ENCODE assay signal across 20 mouse cellular contexts in genomic region chr6:91183041-91183440, GRCm38 (mm10). TPM values are rescaled to one million over a fixed set of nuclear protein-coding genes. Genes with fewer than 3 reads are reported as not detected.
"Had no signal": no experiment of that assay in that cellular context is flagged by ENCODE, and none has a peak within 500 bp of the region (broad histone marks: within the 10 kb centered on the region; RNA-seq: fewer than 3 reads in every experiment).

No protein-coding gene starts in this region.

- H3K9ac ChIP-seq: heart, embryonic 13.5 days; heart, embryonic 15.5 days; hindbrain, embryonic 12.5 days; hindbrain, embryonic 14.5 days; intestine, embryonic 15.5 days; limb, embryonic 12.5 days; liver, embryonic 13.5 days had no signal

- H3K27me3 ChIP-seq: hindbrain, embryonic 12.5 days; intestine, embryonic 15.5 days; limb, embryonic 12.5 days had no signal

- H3K36me3 ChIP-seq: heart, embryonic 13.5 days; heart, embryonic 15.5 days; hindbrain, embryonic 10.5 days; hindbrain, embryonic 12.5 days; intestine, embryonic 15.5 days; limb, embryonic 10.5 days; limb, embryonic 12.5 days; liver, embryonic 13.5 days had no signal

- H3K4me1 ChIP-seq: intestine, embryonic 15.5 days had no signal

- H3K27ac ChIP-seq: heart, embryonic 13.5 days; heart, embryonic 15.5 days; hindbrain, embryonic 10.5 days; hindbrain, embryonic 12.5 days; hindbrain, embryonic 14.5 days; intestine, embryonic 15.5 days; layer of hippocampus, adult 2 months; left cerebral cortex, adult 2 months; liver, embryonic 13.5 days had no signal

- H3K4me3 ChIP-seq: heart, embryonic 13.5 days; heart, embryonic 15.5 days; hindbrain, embryonic 10.5 days; hindbrain, embryonic 12.5 days; intestine, embryonic 15.5 days; layer of hippocampus, adult 2 months; left cerebral cortex, adult 2 months; limb, embryonic 10.5 days; limb, embryonic 12.5 days; liver, embryonic 13.5 days had no signal

- DNase-seq: gastrocnemius, postnatal 10 days; gastrocnemius, postnatal 25 days; kidney, adult 18-20 months; kidney, adult 8-10 months; kidney, postnatal 10 days; kidney, postnatal 25 days; kidney, postnatal 4 days; liver; liver, embryonic 13.5 days had no signal

RNA-seq across cellular contexts. Expression of gene Fbln2, which starts 29.2 kb away (rescaled TPM):
- total RNA-seq: granulocyte monocyte progenitor cell, adult 5-6 weeks had no signal
